Mouse (Mus musculus) intestine, embryonic 14.5 days (tissue): ENCODE data around the gene Pard3. TPM values are rescaled to one million over a fixed set of nuclear protein-coding genes. Genes with fewer than 3 reads are reported as not detected.
A peak's percentile ranks its signal among the peaks of the same experiment; 100 is the strongest.

Experiments
- ATAC-seq: fragments of 200-750 bp; cut with Nextera tagmentation; replicated peaks from 2 replicates; pipeline ENCODE4 v1.8.0; 2017; ENCODE audit warnings: low read depth, moderate number of reproducible peaks, moderate TSS enrichment, moderate library complexity; ENCODE audit not compliant: low FRiP score, low TSS enrichment
- DNase-seq: peaks from one replicate; pipeline ENCODE4 v3.0.0-alpha.2; 2018; ENCODE audit warnings: low spot score
- H3K27ac ChIP-seq: fragments of 300-500 bp; sonication (generic); 2 replicates; pipeline ENCODE4 v1.5.1; 2014; ENCODE audit warnings: low read depth, mild to moderate bottlenecking, control low read depth
- H3K27me3 ChIP-seq: fragments of 300-500 bp; sonication (generic); replicated peaks from 2 replicates; pipeline ENCODE4 v1.6.1; 2014; ENCODE audit warnings: low read length, control low read depth; ENCODE audit not compliant: control insufficient read depth, insufficient read depth
- H3K36me3 ChIP-seq: fragments of 300-500 bp; sonication (generic); 2 replicates; pipeline ENCODE4 v1.6.1; 2014; ENCODE audit warnings: low read length, control low read depth; ENCODE audit not compliant: control insufficient read depth, insufficient read depth
- H3K4me1 ChIP-seq: fragments of 300-500 bp; sonication (generic); replicated peaks from 2 replicates; pipeline ENCODE4 v1.6.1; 2014; ENCODE audit warnings: low read length, control low read depth, mixed read lengths; ENCODE audit not compliant: control insufficient read depth, insufficient read depth
- H3K4me2 ChIP-seq: fragments of 300-500 bp; sonication (generic); 2 replicates; pipeline ENCODE4 v1.6.1; 2014; ENCODE audit warnings: low read length
- H3K4me3 ChIP-seq: fragments of 300-500 bp; sonication (generic); 2 replicates; pipeline ENCODE4 v1.5.1; 2014; ENCODE audit warnings: low read depth, low read length, control low read depth, mixed read lengths
- H3K9ac ChIP-seq: fragments of 300-500 bp; sonication (generic); 2 replicates; pipeline ENCODE4 v1.6.1; 2014; ENCODE audit warnings: mild to moderate bottlenecking, low read length
- H3K9me3 ChIP-seq: fragments of 300-500 bp; sonication (generic); 2 replicates; pipeline ENCODE4 v1.6.1; 2016; ENCODE audit warnings: low read length, control low read depth; ENCODE audit not compliant: control insufficient read depth
- WGBS: fragments of 180-500 bp; shearing (Covaris S2); extraction: QIAGEN DNeasy Blood & Tissue Kit; methylation state at CpG from one replicate; pipeline ENCODE4 v1.1.7; 2014; 5-methylcytosine and 5-hydroxymethylcytosine counted together
- polyA plus RNA-seq: library from polyadenylated mRNA; unstranded; fragments of >200 nt; fragmentation: Nextera tagmentation; extraction: Ambion mirVana; gene quantifications from 2 replicates; pipeline ENCODE4 v1.2.1, GENCODE M21; 2014

The Pard3 gene
- polyA plus RNA-seq, 1 experiment from 2014 or later = 36.6 TPM

DNA sequence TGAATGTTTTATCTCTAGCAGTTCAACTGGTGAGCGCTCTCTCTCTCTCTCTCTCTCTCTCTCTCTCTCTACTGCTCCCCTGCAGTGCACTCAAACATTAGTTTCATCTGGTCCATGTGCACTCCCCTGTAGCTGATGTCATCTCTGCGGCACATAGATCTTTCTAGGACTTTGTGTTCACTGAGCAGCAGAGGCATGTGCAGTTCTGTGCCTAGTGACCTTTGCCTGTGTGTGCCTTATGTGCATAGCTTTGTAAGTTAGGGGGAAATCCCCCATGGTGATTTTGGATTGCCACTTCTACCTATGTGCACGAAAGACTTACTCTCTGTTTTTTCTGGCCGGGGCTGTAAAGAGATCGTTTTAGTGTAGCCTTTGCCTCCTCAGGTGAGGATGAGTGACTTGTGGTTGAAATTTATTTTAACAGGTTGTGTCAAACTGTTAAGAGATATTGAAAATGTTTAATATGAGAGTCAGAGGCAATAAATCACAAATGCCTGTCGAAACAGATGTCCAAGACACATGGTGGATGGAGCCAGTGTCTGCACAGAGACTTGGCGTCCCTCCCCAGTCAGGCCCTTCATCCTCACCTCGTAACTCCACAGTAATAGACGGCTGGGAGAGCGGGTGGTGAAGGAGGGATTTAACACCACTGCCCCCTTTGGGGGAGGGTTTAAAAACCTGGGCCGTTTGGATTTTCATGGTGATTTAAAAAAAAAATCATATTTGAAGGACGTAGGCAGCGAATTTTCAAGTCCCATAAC, 133.0 kb downstream of the Pard3 start:
- Histone ChIP-seq H3K27me3 (no peaks in the 10 kb centered on the region), H3K9ac (no peak overlapping the region), H3K4me1 (peaks cover 7% of the 10 kb centered on the region), H3K4me3 (no peak overlapping the region), H3K27ac (no peak overlapping the region), H3K4me2 (no peak overlapping the region), H3K9me3 (no peaks in the 10 kb centered on the region), H3K36me3 (no peaks in the 10 kb centered on the region)
- no peak for DNase-seq
- ATAC-seq = no peak
- 63% methylated on average over 13 of the region's 13 CpGs for WGBS

DNA sequence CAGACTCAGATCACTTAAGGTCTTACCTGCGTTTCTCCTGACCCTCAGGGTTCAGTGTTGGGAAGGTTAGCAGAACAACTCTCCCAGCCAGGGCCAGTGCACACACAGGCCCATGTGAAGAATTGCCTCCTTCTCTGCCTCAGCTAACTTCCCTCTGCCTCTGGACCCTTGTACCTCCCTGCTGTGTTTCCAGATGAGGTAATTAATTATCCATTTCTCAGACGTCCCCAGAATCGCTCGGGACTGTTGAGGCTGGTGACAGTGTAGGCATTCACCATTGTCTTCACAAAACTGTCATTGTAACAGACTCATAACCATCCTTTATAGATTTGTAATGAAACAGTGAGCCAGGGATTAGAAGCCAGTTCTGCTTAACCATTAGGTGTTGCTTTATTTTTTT, 143.8 kb downstream of the Pard3 start:
- Histone ChIP-seq H3K9ac (no peak overlapping the region), H3K4me1 (peaks cover 28% of the 10 kb centered on the region), H3K27ac (no peak overlapping the region), H3K4me2 (no peak overlapping the region), H3K27me3 (no peaks in the 10 kb centered on the region), H3K4me3 (no peak overlapping the region), H3K36me3 (no peaks in the 10 kb centered on the region), H3K9me3 (no peaks in the 10 kb centered on the region)
- WGBS = 32% methylated on average over 4 of the region's 4 CpGs
- ATAC-seq (no peak), DNase-seq (no peak)

DNA sequence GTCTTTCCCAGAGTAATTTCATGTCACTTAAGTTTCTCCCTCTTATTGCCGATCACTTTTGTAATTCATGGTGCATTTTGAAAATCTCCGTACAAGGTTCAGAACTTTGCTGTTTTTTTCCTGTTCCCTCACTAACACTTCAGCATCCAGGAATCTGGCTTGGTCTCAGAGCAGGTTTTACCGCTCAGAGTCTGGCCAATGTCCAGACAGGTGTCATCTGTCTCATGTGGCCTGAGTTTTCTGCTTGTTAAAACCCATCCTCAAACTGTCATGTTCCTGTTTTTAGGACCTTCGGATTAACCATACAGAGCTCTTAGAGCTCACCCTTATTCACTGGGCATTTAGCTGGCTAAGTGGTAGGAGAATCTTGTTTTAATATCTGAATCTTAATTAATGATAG, 146.9 kb downstream of the Pard3 start:
- ATAC-seq = no peak
- WGBS = 54% methylated on average over 4 of the region's 4 CpGs

DNA sequence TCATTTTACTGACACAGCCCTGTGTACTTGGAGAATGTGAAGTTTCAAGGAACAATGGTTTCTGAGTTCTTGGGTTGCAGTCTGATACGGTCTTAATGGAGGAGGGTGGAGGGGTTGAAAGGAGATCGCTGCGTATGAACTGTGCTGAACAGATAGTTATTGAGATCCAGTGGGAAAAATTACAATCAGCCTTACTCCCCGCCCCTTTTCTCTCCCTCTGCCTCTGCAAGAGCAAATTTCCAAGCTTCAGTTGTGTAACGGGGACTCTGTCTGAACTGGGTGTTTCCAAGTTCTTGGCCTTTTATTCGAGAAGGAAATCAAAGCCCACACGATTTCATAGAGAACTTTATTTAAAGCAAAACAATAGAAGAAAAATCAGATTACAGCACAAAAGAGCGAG, 150.6 kb downstream of the Pard3 start:
- H3K4me3 ChIP-seq = no peak overlapping the region
- H3K4me2 ChIP-seq = no peak overlapping the region
- H3K27ac ChIP-seq = no peak overlapping the region
- H3K27me3 ChIP-seq = no peaks in the 10 kb centered on the region
- no peaks in the 10 kb centered on the region for H3K9me3 ChIP-seq
- H3K9ac ChIP-seq = no peak overlapping the region
- peaks cover 25% of the 10 kb centered on the region for H3K4me1 ChIP-seq
- DNase-seq (no peak), ATAC-seq (no peak)
- WGBS = 83% methylated on average over 8 of the region's 8 CpGs
- no peaks in the 10 kb centered on the region for H3K36me3 ChIP-seq

More for the DNA sequence above, 146.9 kb downstream of the Pard3 start:
- Histone ChIP-seq H3K27ac (no peak overlapping the region), H3K27me3 (no peaks in the 10 kb centered on the region), H3K4me2 (no peak overlapping the region), H3K9me3 (no peaks in the 10 kb centered on the region), H3K4me3 (no peak overlapping the region), H3K9ac (no peak overlapping the region), H3K36me3 (no peaks in the 10 kb centered on the region), H3K4me1 (peaks cover 36% of the 10 kb centered on the region)
- DNase-seq = no peak

DNA sequence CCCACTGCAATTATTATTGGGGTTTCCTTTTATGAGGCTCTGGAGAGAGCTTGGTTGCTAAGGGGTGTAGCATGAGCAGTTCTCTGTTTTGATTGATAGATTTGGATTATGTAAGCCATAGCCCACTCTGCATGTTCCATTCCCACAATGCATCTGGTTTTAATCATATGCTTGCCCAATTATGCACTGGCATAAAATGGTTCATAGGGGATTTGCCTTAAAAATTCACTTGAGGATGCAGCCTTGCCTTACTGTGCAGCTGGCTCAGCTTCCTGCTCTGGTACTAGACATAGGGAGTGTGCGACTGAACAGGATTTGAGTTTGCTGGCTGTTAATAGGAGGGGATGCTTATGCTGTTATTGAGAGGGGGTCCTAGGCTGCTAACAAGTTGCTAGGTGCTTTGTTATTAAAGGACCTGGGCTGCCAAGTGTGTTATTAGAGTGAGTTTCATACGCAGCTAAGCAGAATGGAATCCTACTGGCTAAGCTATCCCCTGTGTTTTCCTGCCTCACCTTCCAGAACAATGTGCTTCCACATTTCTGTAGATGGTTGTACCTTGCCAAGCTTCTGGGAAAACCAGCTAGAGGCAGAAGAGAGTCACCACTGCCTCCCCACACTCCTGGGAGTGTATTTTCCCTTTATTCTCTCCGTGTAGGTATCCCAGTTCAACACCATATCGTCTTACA, 151.2 kb downstream of the Pard3 start:
- Histone ChIP-seq H3K4me3 (no peak overlapping the region), H3K36me3 (no peaks in the 10 kb centered on the region), H3K9ac (no peak overlapping the region), H3K27ac (no peak overlapping the region), H3K4me2 (no peak overlapping the region), H3K9me3 (no peaks in the 10 kb centered on the region), H3K27me3 (no peaks in the 10 kb centered on the region), H3K4me1 (peaks cover 25% of the 10 kb centered on the region)
- DNase-seq (no peak), ATAC-seq (no peak)
- WGBS = 88% methylated on average over 4 of the region's 4 CpGs

DNA sequence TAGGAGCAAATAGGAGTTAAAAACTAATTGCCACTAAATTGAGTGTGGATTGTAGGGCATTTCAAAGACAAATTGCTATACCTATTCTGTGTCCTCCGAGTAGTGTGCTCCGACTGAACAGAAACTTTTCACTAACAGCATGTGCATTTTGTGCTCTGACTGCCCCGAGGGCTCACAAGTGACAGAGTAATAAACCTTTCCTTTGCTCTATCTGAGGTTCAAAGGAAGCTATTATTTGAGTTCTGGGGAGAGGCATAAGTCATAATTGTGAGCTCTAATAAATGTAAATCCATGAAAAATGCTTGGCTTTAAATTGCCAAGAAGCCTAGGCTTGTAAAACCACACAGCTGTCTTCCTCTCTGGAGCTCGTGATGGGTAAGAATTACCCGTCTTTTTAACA, 156.5 kb downstream of the Pard3 start:
- ATAC-seq (no peak), DNase-seq (no peak)
- no peaks in the 10 kb centered on the region for H3K36me3 ChIP-seq
- H3K27ac ChIP-seq = peak overlapping the region; percentile 49
- no peaks in the 10 kb centered on the region for H3K27me3 ChIP-seq
- H3K9ac ChIP-seq = no peak overlapping the region
- peaks cover 29% of the 10 kb centered on the region for H3K4me1 ChIP-seq
- H3K4me2 ChIP-seq = peak overlapping the region; percentile 20
- no peaks in the 10 kb centered on the region for H3K9me3 ChIP-seq
- H3K4me3 ChIP-seq = no peak overlapping the region
- 9% methylated on average over 5 of the region's 5 CpGs for WGBS

DNA sequence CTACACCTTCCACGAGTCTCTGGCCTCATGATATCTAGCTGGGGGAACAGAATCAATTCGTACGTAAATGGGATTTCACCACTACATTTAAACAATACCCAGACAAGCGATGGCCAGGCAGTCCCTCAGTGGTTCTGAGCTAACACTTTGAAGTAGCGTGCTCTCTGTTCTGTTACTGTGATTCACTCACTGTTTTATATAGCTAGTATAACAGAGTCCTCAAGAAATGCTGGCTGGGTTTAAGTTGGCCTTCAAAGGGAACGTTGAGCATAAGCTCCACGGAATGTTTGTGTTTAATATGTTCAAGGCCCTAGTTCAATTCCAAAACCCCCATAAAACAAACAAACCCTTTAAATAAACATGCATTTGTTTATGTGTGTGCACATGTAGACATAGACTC, 156.9 kb downstream of the Pard3 start:
- Histone ChIP-seq H3K27ac (peak overlapping the region; percentile 49), H3K9ac (no peak overlapping the region), H3K27me3 (no peaks in the 10 kb centered on the region), H3K4me2 (peak overlapping the region; percentile 20), H3K36me3 (no peaks in the 10 kb centered on the region), H3K9me3 (no peaks in the 10 kb centered on the region), H3K4me1 (peaks cover 27% of the 10 kb centered on the region), H3K4me3 (no peak overlapping the region)
- DNase-seq = no peak
- 26% methylated on average over 7 of the region's 7 CpGs for WGBS
- ATAC-seq = no peak

DNA sequence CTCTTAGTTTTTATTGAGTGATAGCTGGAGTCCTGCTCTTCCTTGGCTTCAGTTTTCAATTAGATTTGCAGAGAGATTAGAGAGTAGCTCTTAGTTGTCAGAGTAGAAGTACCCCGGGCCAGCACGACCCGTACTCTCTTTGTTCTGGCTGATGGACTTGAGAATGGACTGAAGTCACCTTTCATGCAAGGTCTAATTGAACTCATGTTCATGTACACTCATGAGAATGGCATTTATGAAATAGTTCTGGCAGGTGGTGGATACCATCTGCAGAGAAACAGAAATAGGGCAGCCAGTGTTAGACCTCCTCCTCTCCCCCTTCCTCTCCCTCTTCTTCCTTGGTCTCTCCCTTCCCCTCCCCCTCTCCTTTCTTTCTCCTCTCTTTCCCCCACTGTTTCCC, 158.7 kb downstream of the Pard3 start:
- Histone ChIP-seq H3K27ac (no peak overlapping the region), H3K36me3 (no peaks in the 10 kb centered on the region), H3K27me3 (no peaks in the 10 kb centered on the region), H3K9me3 (no peaks in the 10 kb centered on the region), H3K4me2 (no peak overlapping the region), H3K4me3 (no peak overlapping the region), H3K9ac (no peak overlapping the region), H3K4me1 (peaks cover 38% of the 10 kb centered on the region)
- DNase-seq = no peak
- ATAC-seq = no peak
- WGBS = 75% methylated on average over 3 of the region's 3 CpGs

DNA sequence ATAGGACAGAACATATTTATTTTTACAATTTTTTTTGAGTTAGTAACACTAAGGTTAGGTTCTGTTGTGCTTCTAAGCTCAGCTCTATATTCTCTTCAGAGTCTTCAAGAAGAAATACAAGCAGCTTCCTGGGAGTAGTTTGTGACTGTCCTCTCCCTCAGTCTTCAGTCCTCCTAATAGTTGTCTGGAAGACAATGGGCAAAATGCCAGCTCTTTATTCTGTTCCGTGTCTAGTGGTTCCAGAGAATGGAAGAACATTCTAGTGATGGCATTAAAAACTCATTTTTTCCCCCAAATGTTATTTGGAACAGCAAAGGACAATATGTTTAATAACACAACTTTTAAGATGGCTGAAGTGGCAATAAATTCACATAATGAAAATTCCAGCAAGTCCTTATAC, 163.3 kb downstream of the Pard3 start:
- no peak overlapping the region for H3K4me3 ChIP-seq
- H3K9ac ChIP-seq = no peak overlapping the region
- H3K4me1 ChIP-seq = peaks cover 42% of the 10 kb centered on the region
- ATAC-seq = no peak
- H3K36me3 ChIP-seq = no peaks in the 10 kb centered on the region
- 33% methylated on average over 1 of the region's 1 CpGs for WGBS
- H3K9me3 ChIP-seq = no peaks in the 10 kb centered on the region
- H3K27ac ChIP-seq = no peak overlapping the region
- no peak for DNase-seq
- no peaks in the 10 kb centered on the region for H3K27me3 ChIP-seq
- no peak overlapping the region for H3K4me2 ChIP-seq
